Mouse (Mus musculus): ENCODE data around the gene Cpe. TPM values are rescaled to one million over a fixed set of nuclear protein-coding genes. Genes with fewer than 3 reads are reported as not detected.

The Cpe gene
- polyA plus RNA-seq, 1 experiment from 2014 or later, result 173 TPM

- WGBS, result 52% methylated on average over 3 of the region's 3 CpGs
Observed at GRCm38 (mm10) chr8:64582887-64583286, 110.0 kb downstream of the Cpe start.

GRCm38 (mm10) chr8:64578221-64578620, 114.6 kb downstream of the Cpe start:
- Histone ChIP-seq H3K36me3 (ENCODE audit: control insufficient read depth, insufficient read depth) (no peaks in the 10 kb centered on the region), H3K27me3 (replicated peaks; ENCODE audit: control insufficient read depth, insufficient read depth, low read length) (no peaks in the 10 kb centered on the region), H3K27ac (ENCODE audit: low read depth, low read length) (no peak overlapping the region), H3K4me1 (replicated peaks; ENCODE audit: control insufficient read depth, insufficient read depth, low read length) (no peaks in the 10 kb centered on the region), H3K4me3 (ENCODE audit: low read depth, low read length) (no peak overlapping the region), H3K9ac (ENCODE audit: low read depth, low read length) (no peak overlapping the region), H3K4me2 (replicated peaks; ENCODE audit: low read depth) (no peak overlapping the region), H3K9me3 (ENCODE audit: control insufficient read depth) (no peaks in the 10 kb centered on the region)
- no peak for TF ChIP-seq CTCF (IDR thresholded peaks at IDR 0.05; ENCODE audit: low read depth)
- 52% methylated on average over 8 of the region's 8 CpGs for WGBS
- no peak for ATAC-seq

More at GRCm38 (mm10) chr8:64582887-64583286, 110.0 kb downstream of the Cpe start:
- no peak for ATAC-seq
- Histone ChIP-seq H3K9ac (ENCODE audit: low read depth, low read length) (no peak overlapping the region), H3K9me3 (ENCODE audit: control insufficient read depth) (no peaks in the 10 kb centered on the region), H3K27me3 (replicated peaks; ENCODE audit: control insufficient read depth, insufficient read depth, low read length) (no peaks in the 10 kb centered on the region), H3K4me1 (replicated peaks; ENCODE audit: control insufficient read depth, insufficient read depth, low read length) (no peaks in the 10 kb centered on the region), H3K4me3 (ENCODE audit: low read depth, low read length) (no peak overlapping the region), H3K4me2 (replicated peaks; ENCODE audit: low read depth) (no peak overlapping the region), H3K36me3 (ENCODE audit: control insufficient read depth, insufficient read depth) (no peaks in the 10 kb centered on the region), H3K27ac (ENCODE audit: low read depth, low read length) (no peak overlapping the region)
- no peak for TF ChIP-seq CTCF (IDR thresholded peaks at IDR 0.05; ENCODE audit: low read depth)

- Histone ChIP-seq H3K36me3 (ENCODE audit: control insufficient read depth, insufficient read depth) (no peaks in the 10 kb centered on the region), H3K9ac (ENCODE audit: low read depth, low read length) (no peak overlapping the region), H3K4me1 (replicated peaks; ENCODE audit: control insufficient read depth, insufficient read depth, low read length) (no peaks in the 10 kb centered on the region), H3K4me3 (ENCODE audit: low read depth, low read length) (no peak overlapping the region), H3K4me2 (replicated peaks; ENCODE audit: low read depth) (no peak overlapping the region), H3K27me3 (replicated peaks; ENCODE audit: control insufficient read depth, insufficient read depth, low read length) (no peaks in the 10 kb centered on the region), H3K27ac (ENCODE audit: low read depth, low read length) (no peak overlapping the region), H3K9me3 (ENCODE audit: control insufficient read depth) (no peaks in the 10 kb centered on the region)
- WGBS, result 69% methylated on average over 9 of the region's 9 CpGs
- ATAC-seq, result no peak
- no peak for TF ChIP-seq CTCF (IDR thresholded peaks at IDR 0.05; ENCODE audit: low read depth)
Observed at GRCm38 (mm10) chr8:64575001-64575400, 117.9 kb downstream of the Cpe start.

- Histone ChIP-seq H3K36me3 (ENCODE audit: control insufficient read depth, insufficient read depth) (no peaks in the 10 kb centered on the region), H3K4me3 (ENCODE audit: low read depth, low read length) (no peak overlapping the region), H3K9me3 (ENCODE audit: control insufficient read depth) (no peaks in the 10 kb centered on the region), H3K4me2 (replicated peaks; ENCODE audit: low read depth) (no peak overlapping the region), H3K4me1 (replicated peaks; ENCODE audit: control insufficient read depth, insufficient read depth, low read length) (no peaks in the 10 kb centered on the region), H3K27me3 (replicated peaks; ENCODE audit: control insufficient read depth, insufficient read depth, low read length) (no peaks in the 10 kb centered on the region), H3K27ac (ENCODE audit: low read depth, low read length) (no peak overlapping the region), H3K9ac (ENCODE audit: low read depth, low read length) (no peak overlapping the region)
- ATAC-seq, result no peak
- WGBS, result 24% methylated on average over 5 of the region's 5 CpGs
- peak; percentile 81 for TF ChIP-seq CTCF (IDR thresholded peaks at IDR 0.05; ENCODE audit: low read depth)
Observed at GRCm38 (mm10) chr8:64548054-64548850, 144.6 kb downstream of the Cpe start.

- Histone ChIP-seq H3K4me1 (replicated peaks; ENCODE audit: control insufficient read depth, insufficient read depth, low read length) (no peaks in the 10 kb centered on the region), H3K9me3 (ENCODE audit: control insufficient read depth) (no peaks in the 10 kb centered on the region), H3K27ac (ENCODE audit: low read depth, low read length) (no peak overlapping the region), H3K36me3 (ENCODE audit: control insufficient read depth, insufficient read depth) (no peaks in the 10 kb centered on the region), H3K27me3 (replicated peaks; ENCODE audit: control insufficient read depth, insufficient read depth, low read length) (no peaks in the 10 kb centered on the region), H3K4me3 (ENCODE audit: low read depth, low read length) (no peak overlapping the region), H3K9ac (ENCODE audit: low read depth, low read length) (no peak overlapping the region), H3K4me2 (replicated peaks; ENCODE audit: low read depth) (no peak overlapping the region)
- no peak for ATAC-seq
- TF ChIP-seq CTCF (IDR thresholded peaks at IDR 0.05; ENCODE audit: low read depth), result no peak
- WGBS, result 96% methylated on average over 7 of the region's 7 CpGs
Observed at GRCm38 (mm10) chr8:64543441-64543840, 149.4 kb downstream of the Cpe start.

Other genes with a start within 250 kb of the Cpe start
- 78.7 and 87.4 TPM in 2 replicates for gene Msmo1, start 40.7 kb upstream of the Cpe start, polyA plus RNA-seq (2015; fragmentation: Nextera tagmentation; extraction: Ambion mirVana)
- gene Klhl2, start 157.0 kb upstream of the Cpe start, polyA plus RNA-seq (2015; fragmentation: Nextera tagmentation; extraction: Ambion mirVana), result 9.9 and 10.7 TPM in 2 replicates